Mouse (Mus musculus): Measurements from ENCODE around the gene Gm11437. TPM values are rescaled to one million over a fixed set of nuclear protein-coding genes. Genes with fewer than 3 reads are reported as not detected.

Gene Gm11437
- not detected in 2 replicates for total RNA-seq (2012; rRNA removed)

DNA sequence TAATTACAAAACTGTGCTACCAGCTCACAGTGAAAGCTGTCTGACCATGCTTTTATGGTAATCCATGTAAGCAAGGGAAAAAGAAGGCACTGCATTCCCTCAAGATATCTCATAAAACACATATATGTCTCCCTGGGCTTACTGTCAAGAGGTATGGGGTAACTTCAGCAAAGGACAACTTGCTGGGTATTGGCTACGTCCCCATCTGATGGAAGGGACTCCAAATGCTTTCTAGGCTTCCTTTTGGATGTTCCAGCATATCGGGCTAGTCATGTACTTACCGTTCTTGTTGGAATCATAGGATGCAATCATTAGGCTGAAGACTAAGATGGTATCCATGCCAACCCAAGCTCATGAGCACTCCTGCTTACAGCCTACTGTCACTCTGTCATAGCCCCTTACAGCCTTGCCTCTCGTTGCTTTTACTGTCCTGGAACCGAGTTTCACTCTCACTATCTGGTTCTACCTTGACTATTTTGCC lies at the start of gene Gm11437:
Gene Gm11437 (minus strand): TSS at position 431 of the 481 bp plus-strand sequence.
- Histone ChIP-seq H3K9me3 (ENCODE audit: control insufficient read depth, insufficient read depth, low read depth, low read length) (no peaks in the 10 kb centered on the region), H3K4me3 (ENCODE audit: insufficient read depth in 1 of 2, low read depth in 1 of 2, low read length in 2 of 2, poor library complexity in 1 of 2, severe bottlenecking in 1 of 2) (no peak within 1 kb of the TSS), H3K4me1 (ENCODE audit: control insufficient read depth in 2 of 2, insufficient read depth in 2 of 2, low read length in 2 of 2, poor library complexity in 1 of 2) (no peaks in the 10 kb centered on the region), H3K9ac (ENCODE audit: insufficient read depth, low read depth, low read length, poor library complexity, severe bottlenecking) (no peak within 1 kb of the TSS), H3K27ac (ENCODE audit: insufficient read depth, low read depth, low read length, poor library complexity, severe bottlenecking) (no peak within 1 kb of the TSS), H3K36me3 (ENCODE audit: control insufficient read depth, insufficient read depth, low read length, poor library complexity, severe bottlenecking) (no peaks in the 10 kb centered on the region)
- in situ Hi-C loops (cut with MboI; ENCODE audit: low sequenced_read_pairs in 2 of 2, unreplicated experiment in 2 of 2), result no loop called here
- DNase-seq (ENCODE audit: low read depth, low spot score), result no peak
- TF ChIP-seq ZNF384 (IDR thresholded peaks at IDR 0.05; ENCODE audit: low read depth, low read length) (no peak), CHD2 (IDR thresholded peaks at IDR 0.05; ENCODE audit: low read depth, low read length) (no peak), MAFK (IDR thresholded peaks at IDR 0.05; ENCODE audit: insufficient read depth, low read depth, low read length) (no peak), ZC3H11A (IDR thresholded peaks at IDR 0.05; ENCODE audit: borderline replicate concordance, low read depth, low read length) (no peak), HCFC1 (IDR thresholded peaks at IDR 0.05; ENCODE audit: borderline replicate concordance, insufficient read depth, low read length) (no peak)

DNA sequence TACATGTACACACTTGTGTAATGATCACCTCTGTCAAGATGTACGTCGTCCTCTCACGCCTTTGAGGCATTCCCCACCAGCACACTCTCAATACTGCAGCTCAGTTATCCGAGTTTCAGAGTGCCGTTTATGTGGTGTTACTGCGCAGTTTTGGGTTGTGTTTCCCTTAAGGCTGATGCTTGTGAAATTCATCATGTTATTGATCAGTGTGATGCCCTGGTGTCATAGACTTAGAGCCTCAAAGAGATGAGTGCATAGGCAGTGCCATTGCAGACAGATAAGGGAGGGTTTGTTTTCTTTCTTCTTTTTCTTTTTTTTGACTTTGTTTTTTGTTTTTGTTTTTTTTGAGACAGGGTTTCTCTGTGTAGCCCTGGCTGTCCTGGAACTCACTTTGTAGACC lies 43.6 kb upstream of the Gm11437 start:
- Histone ChIP-seq H3K36me3 (ENCODE audit: control insufficient read depth, insufficient read depth, low read length, poor library complexity, severe bottlenecking) (no peaks in the 10 kb centered on the region), H3K9me3 (ENCODE audit: control insufficient read depth, insufficient read depth, low read depth, low read length) (no peaks in the 10 kb centered on the region), H3K9ac (ENCODE audit: insufficient read depth, low read depth, low read length, poor library complexity, severe bottlenecking) (no peak overlapping the region), H3K27ac (ENCODE audit: insufficient read depth, low read depth, low read length, poor library complexity, severe bottlenecking) (no peak overlapping the region), H3K4me3 (ENCODE audit: insufficient read depth in 1 of 2, low read depth in 1 of 2, low read length in 2 of 2, poor library complexity in 1 of 2, severe bottlenecking in 1 of 2) (no peak overlapping the region), H3K4me1 (ENCODE audit: control insufficient read depth in 2 of 2, insufficient read depth in 2 of 2, low read length in 2 of 2, poor library complexity in 1 of 2) (no peaks in the 10 kb centered on the region)
- in situ Hi-C loops (cut with MboI; ENCODE audit: low sequenced_read_pairs in 2 of 2, unreplicated experiment in 2 of 2), result no loop called here
- DNase-seq (ENCODE audit: low read depth, low spot score), result no peak
- no peak for TF ChIP-seq CHD2 (IDR thresholded peaks at IDR 0.05; ENCODE audit: low read depth, low read length)
- TF ChIP-seq ZNF384 (IDR thresholded peaks at IDR 0.05; ENCODE audit: low read depth, low read length), result no peak
- TF ChIP-seq ZC3H11A (IDR thresholded peaks at IDR 0.05; ENCODE audit: borderline replicate concordance, low read depth, low read length), result no peak
- TF ChIP-seq HCFC1 (IDR thresholded peaks at IDR 0.05; ENCODE audit: borderline replicate concordance, insufficient read depth, low read length), result no peak
- no peak for TF ChIP-seq MAFK (IDR thresholded peaks at IDR 0.05; ENCODE audit: insufficient read depth, low read depth, low read length)

DNA sequence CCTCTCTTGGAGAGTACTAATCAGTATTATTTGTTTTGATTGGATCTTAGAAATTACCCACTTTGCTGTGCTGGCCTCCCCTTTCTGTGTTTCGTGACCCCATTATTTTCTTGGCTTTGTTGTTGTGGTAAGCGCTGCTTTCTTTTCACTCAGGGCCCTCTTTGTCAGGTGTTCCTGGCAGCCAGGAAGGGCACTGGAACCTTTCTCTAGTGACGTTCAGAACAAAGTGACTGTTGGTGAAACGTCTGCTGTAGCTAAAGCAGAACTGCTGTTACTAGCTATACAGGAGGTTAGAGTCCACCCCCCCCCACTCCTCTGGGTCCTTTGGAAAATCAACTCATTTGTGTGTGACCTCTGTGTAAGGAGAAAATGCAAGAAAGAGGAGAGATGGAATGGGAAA lies 38.5 kb upstream of the Gm11437 start:
- H3K27ac ChIP-seq (ENCODE audit: insufficient read depth, low read depth, low read length, poor library complexity, severe bottlenecking), result no peak overlapping the region
- DNase-seq (ENCODE audit: low read depth, low spot score), result no peak

DNA sequence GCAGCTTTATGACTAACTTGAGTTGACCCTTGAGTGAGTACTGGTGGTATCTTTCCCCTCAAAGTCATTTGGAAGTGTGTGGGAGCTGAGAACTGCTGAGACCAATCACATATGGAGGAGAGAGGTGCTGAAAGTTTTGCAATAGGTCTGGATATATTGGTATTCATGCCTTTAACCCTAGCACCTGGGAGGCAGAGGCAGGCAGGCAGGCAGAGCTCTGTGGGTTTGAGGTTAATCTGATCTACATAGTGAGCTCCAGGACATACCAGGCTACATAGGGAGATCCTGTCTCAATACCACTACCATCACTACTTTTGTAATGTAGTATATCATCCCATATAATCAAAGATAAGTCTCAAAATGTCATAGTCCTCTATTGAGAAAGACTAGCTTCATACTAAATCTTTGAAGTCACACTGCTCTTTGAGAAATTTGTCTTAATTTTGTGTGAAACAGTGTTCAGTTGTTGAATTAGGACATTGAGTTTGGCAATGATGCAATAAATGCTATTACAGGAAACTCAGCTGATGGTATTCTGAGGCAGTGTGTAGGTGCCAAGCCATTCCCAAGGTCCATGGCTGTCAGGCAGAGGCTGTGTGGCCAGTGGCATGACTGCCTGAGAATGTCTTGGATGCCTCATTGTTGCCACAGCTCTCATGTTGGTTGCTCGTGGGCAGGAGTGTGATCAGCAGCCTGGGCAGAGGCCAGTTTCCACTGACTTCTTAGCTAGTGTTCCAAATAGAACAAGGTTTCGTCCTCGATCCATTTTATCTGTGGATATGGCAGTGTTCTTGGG lies 30.5 kb upstream of the Gm11437 start:
- in situ Hi-C loops (cut with MboI; ENCODE audit: low sequenced_read_pairs in 2 of 2, unreplicated experiment in 2 of 2), result no loop called here
- Histone ChIP-seq H3K27ac (ENCODE audit: insufficient read depth, low read depth, low read length, poor library complexity, severe bottlenecking) (no peak overlapping the region), H3K4me1 (ENCODE audit: control insufficient read depth in 2 of 2, insufficient read depth in 2 of 2, low read length in 2 of 2, poor library complexity in 1 of 2) (no peaks in the 10 kb centered on the region), H3K36me3 (ENCODE audit: control insufficient read depth, insufficient read depth, low read length, poor library complexity, severe bottlenecking) (peaks cover 2% of the 10 kb centered on the region), H3K9ac (ENCODE audit: insufficient read depth, low read depth, low read length, poor library complexity, severe bottlenecking) (no peak overlapping the region), H3K4me3 (ENCODE audit: insufficient read depth in 1 of 2, low read depth in 1 of 2, low read length in 2 of 2, poor library complexity in 1 of 2, severe bottlenecking in 1 of 2) (no peak overlapping the region), H3K9me3 (ENCODE audit: control insufficient read depth, insufficient read depth, low read depth, low read length) (no peaks in the 10 kb centered on the region)
- DNase-seq (ENCODE audit: low read depth, low spot score), result no peak
- TF ChIP-seq HCFC1 (IDR thresholded peaks at IDR 0.05; ENCODE audit: borderline replicate concordance, insufficient read depth, low read length) (no peak), ZNF384 (IDR thresholded peaks at IDR 0.05; ENCODE audit: low read depth, low read length) (no peak), ZC3H11A (IDR thresholded peaks at IDR 0.05; ENCODE audit: borderline replicate concordance, low read depth, low read length) (no peak), MAFK (IDR thresholded peaks at IDR 0.05; ENCODE audit: insufficient read depth, low read depth, low read length) (no peak), CHD2 (IDR thresholded peaks at IDR 0.05; ENCODE audit: low read depth, low read length) (no peak)

More for the DNA sequence above, 38.5 kb upstream of the Gm11437 start:
- peaks cover 3% of the 10 kb centered on the region; the same call in 1 of the 2 replicates for H3K36me3 ChIP-seq (ENCODE audit: control insufficient read depth, insufficient read depth, low read length, poor library complexity, severe bottlenecking)
- no peaks in the 10 kb centered on the region for H3K4me1 ChIP-seq (ENCODE audit: control insufficient read depth in 2 of 2, insufficient read depth in 2 of 2, low read length in 2 of 2, poor library complexity in 1 of 2)
- in situ Hi-C loops (cut with MboI; ENCODE audit: low sequenced_read_pairs in 2 of 2, unreplicated experiment in 2 of 2), result no loop called here
- no peak overlapping the region for H3K9ac ChIP-seq (ENCODE audit: insufficient read depth, low read depth, low read length, poor library complexity, severe bottlenecking)
- TF ChIP-seq CHD2 (IDR thresholded peaks at IDR 0.05; ENCODE audit: low read depth, low read length) (no peak), HCFC1 (IDR thresholded peaks at IDR 0.05; ENCODE audit: borderline replicate concordance, insufficient read depth, low read length) (no peak), ZNF384 (IDR thresholded peaks at IDR 0.05; ENCODE audit: low read depth, low read length) (no peak), MAFK (IDR thresholded peaks at IDR 0.05; ENCODE audit: insufficient read depth, low read depth, low read length) (no peak), ZC3H11A (IDR thresholded peaks at IDR 0.05; ENCODE audit: borderline replicate concordance, low read depth, low read length) (no peak)
- no peaks in the 10 kb centered on the region for H3K9me3 ChIP-seq (ENCODE audit: control insufficient read depth, insufficient read depth, low read depth, low read length)
- H3K4me3 ChIP-seq (ENCODE audit: insufficient read depth in 1 of 2, low read depth in 1 of 2, low read length in 2 of 2, poor library complexity in 1 of 2, severe bottlenecking in 1 of 2), result no peak overlapping the region

Data from ES-E14 (cell line).